Comparison of ENCODE assay signal across 8 mouse cellular contexts in the genomic region with DNA sequence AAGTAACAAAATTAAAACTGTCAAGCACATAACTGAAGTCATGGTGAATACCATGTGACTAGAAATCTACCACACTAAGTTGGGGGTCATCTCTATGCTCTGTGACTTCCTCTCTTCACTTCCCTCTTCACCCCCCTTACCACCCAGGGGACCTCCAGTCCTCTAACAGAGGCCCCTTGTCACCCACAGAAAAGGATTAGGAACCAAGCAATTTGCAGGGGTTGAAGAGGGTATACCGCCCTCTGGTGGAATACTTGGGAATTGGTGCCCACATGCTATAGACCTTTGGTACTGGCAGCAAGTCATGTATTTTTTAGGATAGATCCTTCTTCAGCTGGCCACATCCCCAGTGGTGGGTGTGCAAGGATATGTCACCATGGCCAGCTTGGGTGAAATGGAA. TPM values are rescaled to one million over a fixed set of nuclear protein-coding genes. Genes with fewer than 3 reads are reported as not detected.
DNase-seq lines count a peak whose midpoint lies in the region; ATAC-seq and TF ChIP-seq lines count a peak whose summit lies in the region.

No protein-coding gene starts in this region.

- TF ChIP-seq CTCF in lung, adult 2 months (IDR thresholded peaks at IDR 0.05; ENCODE audit: insufficient read depth, low read length), result peak; percentile 46; the same call in 1 of the 2 replicates

- intact Hi-C loops in gastrocnemius, postnatal 14 days (cut with DNase I; ENCODE audit: low total_unique reads), result no loop called here

- no peak for TF ChIP-seq POLR2A in lung, adult 2 months (IDR thresholded peaks at IDR 0.05; ENCODE audit: borderline replicate concordance, extremely low read depth, low read depth, low read length)

- H3K4me1 ChIP-seq in lung, adult 2 months (ENCODE audit: control insufficient read depth, insufficient read depth, low read length), result no peaks in the 10 kb centered on the region

- peak; percentile 69 to 81 for DNase-seq in CD8-positive naive resting alpha-beta T cell, adult 2 months (ENCODE audit: low read depth in 2 of 2, low spot score in 2 of 2)
- DNase-seq in WW6 (ENCODE audit: low read depth, low spot score), result peak; percentile 69
- DNase-seq in gastrocnemius, postnatal 14 days, result peak; percentile 28
- DNase-seq in kidney, postnatal 4 days, result peak; percentile 82 to 83
- DNase-seq in lung, adult 2 months, result peak; percentile 75
- peak; percentile 87 for DNase-seq in retina, embryonic 14.5 days (ENCODE audit: low spot score)
- peak; percentile 75 for DNase-seq in thymus, postnatal 25 days

- WGBS in lung, adult 2 months, result 0% methylated on average over 1 of the region's 1 CpGs

- ATAC-seq in common myeloid progenitor, adult 5-6 weeks (replicated peaks; ENCODE audit: low read depth, poor library complexity, severe bottlenecking), result peak; percentile 97

- no peak overlapping the region for H3K4me3 ChIP-seq in lung, adult 2 months (replicated peaks; ENCODE audit: extremely low read depth, low read depth, low read length)

RNA-seq across cellular contexts. Expression of gene Pttg1, which starts 14.6 kb away (rescaled TPM):
- total RNA-seq in common myeloid progenitor, adult 5-6 weeks (2017), result 35.1 and 48.4 TPM in 2 replicates
- 10 to 100 TPM; 26.5 to 30.2 TPM for total RNA-seq in gastrocnemius, postnatal 14 days (2021)
- 4.3 and 15.4 TPM in 2 replicates for polyA plus RNA-seq in lung, adult 2 months (2012; rRNA removed)

RNA-seq across cellular contexts. Expression of gene Slu7, which starts 22.1 kb away (rescaled TPM):
- 86.7 and 97.6 TPM in 2 replicates for total RNA-seq in common myeloid progenitor, adult 5-6 weeks (2017)
- 10 to 100 TPM; 27.8 to 27.9 TPM for total RNA-seq in gastrocnemius, postnatal 14 days (2021)
- 3.2 and 6.0 TPM in 2 replicates for polyA plus RNA-seq in lung, adult 2 months (2012; rRNA removed)

Comparison
In these comparisons a context has a peak if more than half of its experiments do, and no peak if none do; other contexts are left out.
1. DNase-seq: peak in every context shown above with its lines; median percentile 87 in retina, embryonic 14.5 days; 82 in kidney, postnatal 4 days; 75 in CD8-positive naive resting alpha-beta T cell, adult 2 months; 75 in lung, adult 2 months; 75 in thymus, postnatal 25 days; 69 in WW6; 28 in gastrocnemius, postnatal 14 days.